Mouse (Mus musculus) ES-Bruce4 (cell line): ENCODE measurements around the gene Slamf7.

ENCODE experiments used
- EP300 ChIP-seq: IDR thresholded peaks from 2 replicates; pipeline ENCODE4 v1.6.1; 2011; ENCODE audit warnings: low read depth, low read length; ENCODE audit not compliant: insufficient read depth
- POLR2A ChIP-seq: IDR thresholded peaks from one replicate; pipeline ENCODE4 v1.8.1; 2011; ENCODE audit warnings: low read length; ENCODE audit not compliant: insufficient read depth

GRCm38 (mm10) chr1:171684923-171685322 lies 32.1 kb upstream of the Slamf7 start:
- TF ChIP-seq POLR2A: no peak
- no peak for TF ChIP-seq EP300
